Mouse (Mus musculus) liver, embryonic 14.5 days (tissue): ENCODE measurements at regions not wholly inside any gene's neighbourhood (a gene's known extent, or its start where the extent isn't known, plus 50 kb on each side); places are given as distances from the start of the nearest gene placed in this dataset.

Experiments used
- ATAC-seq: fragments of 200-750 bp; cut with Nextera tagmentation; 2 replicates; pipeline ENCODE4 v1.8.0; 2017; ENCODE audit warnings: moderate number of reproducible peaks, mild to moderate bottlenecking, moderate library complexity; ENCODE audit not compliant: insufficient read depth
- DNase-seq, 3 experiments: peaks; one replicate each; pipeline ENCODE4 v3.0.0-alpha.2; 2012 to 2013; ENCODE audit warnings: low read depth in 3 of 3, low spot score in 3 of 3
- H3K27ac ChIP-seq: fragments of 300-500 bp; sonication (generic); 2 replicates; pipeline ENCODE4 v1.5.1; 2014; ENCODE audit warnings: moderate library complexity, mild to moderate bottlenecking, control low read depth, inconsistent platforms
- H3K27me3 ChIP-seq: fragments of 300-500 bp; sonication (generic); 2 replicates; pipeline ENCODE4 v1.6.1; 2014; ENCODE audit warnings: mild to moderate bottlenecking, low read length, moderate library complexity; ENCODE audit not compliant: control insufficient read depth, insufficient read depth
- H3K36me3 ChIP-seq: fragments of 300-500 bp; sonication (generic); replicated peaks from 2 replicates; pipeline ENCODE4 v1.6.1; 2014; ENCODE audit warnings: low read depth; ENCODE audit not compliant: control insufficient read depth, insufficient read depth
- H3K4me1 ChIP-seq, 2 experiments: fragments of 200-500 bp in 1 of 2; fragments of 300-500 bp in 1 of 2; sonication (generic) in 1 of 2; replicated peaks; 2 replicates each; pipeline ENCODE4 v1.6.1; 2012 to 2014; ENCODE audit warnings: antibody characterized with exemption in 1 of 2, inconsistent platforms in 1 of 2, low read length in 1 of 2; ENCODE audit not compliant: control insufficient read depth in 2 of 2, insufficient read depth in 2 of 2
- H3K4me2 ChIP-seq: fragments of 300-500 bp; sonication (generic); 2 replicates; pipeline ENCODE4 v1.6.1; 2014; ENCODE audit warnings: low read depth, mild to moderate bottlenecking, control low read depth, moderate library complexity
- H3K4me3 ChIP-seq, 2 experiments: fragments of 200-500 bp in 1 of 2; fragments of 300-500 bp in 1 of 2; sonication (generic) in 1 of 2; 2 replicates each; pipeline ENCODE4 v1.5.1; 2012 to 2014; ENCODE audit warnings: low read depth in 2 of 2, low read length in 2 of 2, mild to moderate bottlenecking in 2 of 2, control low read depth in 1 of 2, inconsistent platforms in 1 of 2, moderate library complexity in 1 of 2; ENCODE audit not compliant: insufficient read depth in 1 of 2
- H3K9ac ChIP-seq: fragments of 300-500 bp; sonication (generic); replicated peaks from 2 replicates; pipeline ENCODE4 v1.6.1; 2014; ENCODE audit warnings: mild to moderate bottlenecking, control low read depth, moderate library complexity
- H3K9me3 ChIP-seq: fragments of 300-500 bp; sonication (generic); 2 replicates; pipeline ENCODE4 v1.6.1; 2016; ENCODE audit warnings: low read length, mixed read lengths; ENCODE audit not compliant: control insufficient read depth
- CTCF ChIP-seq: IDR thresholded peaks from 2 replicates; pipeline ENCODE4 v1.5.1; 2016; ENCODE audit warnings: antibody characterized with exemption, low read depth, control low read depth
- EP300 ChIP-seq: IDR thresholded peaks from 2 replicates; pipeline ENCODE4 v1.6.1; 2016; ENCODE audit warnings: antibody characterized with exemption, low read depth
- WGBS: fragments of 180-500 bp; shearing (Covaris S2); extraction: QIAGEN DNeasy Blood & Tissue Kit; methylation state at CpG from one replicate; pipeline ENCODE4 v1.1.7; 2014; ENCODE audit not compliant: insufficient replicate concordance; 5-methylcytosine and 5-hydroxymethylcytosine counted together

DNA sequence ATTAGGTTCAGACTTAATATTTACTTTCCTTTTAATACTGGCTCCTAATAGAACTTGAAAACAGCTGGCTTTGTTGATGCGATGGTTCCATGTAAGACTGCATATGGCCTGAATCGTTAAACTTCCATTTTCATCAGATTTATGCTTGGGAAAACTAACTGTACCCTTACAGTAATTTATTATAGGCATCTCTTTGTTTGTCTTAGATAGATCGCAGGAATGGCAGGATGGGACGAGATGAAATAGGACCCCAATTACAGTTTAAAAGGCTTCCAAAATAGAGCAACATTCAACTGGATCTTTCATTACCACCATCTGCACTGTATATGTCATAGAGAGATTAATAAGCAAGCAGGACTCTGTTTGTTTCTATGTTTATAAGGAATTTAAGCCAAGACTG, 335.3 kb downstream of the Fat4 start:
- TF ChIP-seq CTCF: no peak
- TF ChIP-seq EP300: no peak
- Histone ChIP-seq H3K4me3 (no peak overlapping the region), H3K4me1 (no peaks in the 10 kb centered on the region), H3K9ac (no peak overlapping the region), H3K27me3 (no peaks in the 10 kb centered on the region), H3K36me3 (no peaks in the 10 kb centered on the region), H3K27ac (no peak overlapping the region), H3K9me3 (no peaks in the 10 kb centered on the region), H3K4me2 (no peak overlapping the region)
- 62% methylated on average over 4 of the region's 4 CpGs for WGBS
- DNase-seq (no peak), ATAC-seq (no peak)

DNA sequence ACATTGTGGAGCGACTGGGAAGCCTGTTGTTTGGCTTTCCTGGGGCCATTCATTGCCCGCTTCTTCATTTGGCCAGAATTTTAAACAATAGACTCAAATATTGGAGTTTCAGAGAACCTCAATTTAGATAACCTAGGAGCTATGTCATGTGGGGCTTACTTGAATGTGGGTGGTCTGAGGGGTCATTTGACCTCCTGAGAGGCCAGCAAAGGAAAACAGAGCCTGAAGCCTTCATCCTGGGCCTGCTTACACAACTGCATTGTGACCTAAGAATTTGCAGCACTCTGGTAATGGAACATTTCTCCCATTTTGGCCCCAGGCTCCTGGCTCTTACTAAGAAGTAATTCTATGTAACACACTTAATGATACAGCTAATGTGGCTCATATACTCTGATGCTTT, 348.2 kb downstream of the Fat4 start:
- no peak overlapping the region for H3K27ac ChIP-seq
- no peaks in the 10 kb centered on the region for H3K27me3 ChIP-seq
- WGBS: 40% methylated on average over 2 of the region's 2 CpGs
- H3K4me3 ChIP-seq: no peak overlapping the region
- no peak overlapping the region for H3K4me2 ChIP-seq
- no peak overlapping the region for H3K9ac ChIP-seq
- no peaks in the 10 kb centered on the region for H3K9me3 ChIP-seq
- DNase-seq: no peak
- H3K4me1 ChIP-seq: no peaks in the 10 kb centered on the region
- ATAC-seq: no peak
- no peak for TF ChIP-seq EP300
- TF ChIP-seq CTCF: no peak
- H3K36me3 ChIP-seq: no peaks in the 10 kb centered on the region

DNA sequence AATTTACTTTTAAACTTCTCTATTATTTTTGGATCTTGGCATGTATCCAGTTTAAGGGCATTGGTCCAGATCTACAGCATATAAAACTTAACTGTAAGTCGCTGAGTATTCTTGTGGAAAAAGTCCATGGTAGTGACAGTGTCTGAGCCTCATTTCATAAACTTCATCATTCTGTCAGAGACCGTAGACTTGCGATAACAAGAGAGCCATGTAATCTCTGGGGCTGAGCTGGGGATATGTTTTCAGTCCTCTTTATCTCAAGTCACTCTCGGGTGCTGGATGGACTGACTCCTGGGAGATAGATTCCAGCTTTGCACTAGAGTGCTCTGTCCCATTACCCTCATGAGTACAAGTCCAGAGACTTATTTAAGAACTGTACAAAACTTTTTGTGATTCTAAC, 362.0 kb downstream of the Fat4 start:
- WGBS: 51% methylated on average over 4 of the region's 4 CpGs
- ATAC-seq (no peak), DNase-seq (no peak)
- Histone ChIP-seq H3K9ac (no peak overlapping the region), H3K4me1 (no peaks in the 10 kb centered on the region), H3K27ac (no peak overlapping the region), H3K4me2 (no peak overlapping the region), H3K27me3 (no peaks in the 10 kb centered on the region), H3K36me3 (no peaks in the 10 kb centered on the region), H3K4me3 (no peak overlapping the region), H3K9me3 (no peaks in the 10 kb centered on the region)
- TF ChIP-seq CTCF: no peak
- TF ChIP-seq EP300: no peak

DNA sequence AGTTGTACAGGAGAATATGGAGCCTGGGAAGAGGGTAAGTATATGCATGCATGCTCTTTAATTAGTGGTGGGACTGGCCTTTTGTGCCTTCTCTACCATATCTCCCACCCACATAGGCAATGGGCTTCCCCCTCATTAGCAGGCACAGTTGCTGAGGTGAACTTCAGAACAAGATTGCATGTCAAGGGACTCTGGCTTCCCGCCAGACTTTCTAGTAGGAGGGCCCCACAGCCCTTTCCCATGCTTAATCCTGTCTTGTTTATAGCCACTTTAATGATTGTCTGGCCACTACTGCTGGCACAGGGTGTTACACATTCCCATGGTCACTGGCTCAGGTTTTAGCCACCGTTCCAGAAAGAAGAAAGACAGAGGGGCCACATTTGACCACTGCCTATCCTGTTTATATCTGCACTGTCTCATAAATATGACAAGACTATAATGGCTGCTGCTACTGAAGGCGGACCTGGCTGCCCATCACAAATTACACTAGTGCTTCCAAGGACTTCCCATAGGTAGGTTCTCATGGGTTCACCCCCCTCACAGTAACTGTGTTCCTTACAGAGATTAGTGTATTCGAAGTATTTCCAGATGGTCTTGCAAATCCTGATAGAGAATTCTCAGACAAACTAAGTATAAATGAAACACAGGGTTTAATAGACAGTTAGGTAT, 362.6 kb downstream of the Fat4 start:
- 62% methylated on average over 4 of the region's 4 CpGs for WGBS
- TF ChIP-seq EP300 (no peak), CTCF (no peak)
- ATAC-seq (no peak), DNase-seq (no peak)
- Histone ChIP-seq H3K9ac (no peak overlapping the region), H3K9me3 (no peaks in the 10 kb centered on the region), H3K4me2 (no peak overlapping the region), H3K27ac (no peak overlapping the region), H3K36me3 (no peaks in the 10 kb centered on the region), H3K4me1 (no peaks in the 10 kb centered on the region), H3K4me3 (no peak overlapping the region), H3K27me3 (no peaks in the 10 kb centered on the region)

DNA sequence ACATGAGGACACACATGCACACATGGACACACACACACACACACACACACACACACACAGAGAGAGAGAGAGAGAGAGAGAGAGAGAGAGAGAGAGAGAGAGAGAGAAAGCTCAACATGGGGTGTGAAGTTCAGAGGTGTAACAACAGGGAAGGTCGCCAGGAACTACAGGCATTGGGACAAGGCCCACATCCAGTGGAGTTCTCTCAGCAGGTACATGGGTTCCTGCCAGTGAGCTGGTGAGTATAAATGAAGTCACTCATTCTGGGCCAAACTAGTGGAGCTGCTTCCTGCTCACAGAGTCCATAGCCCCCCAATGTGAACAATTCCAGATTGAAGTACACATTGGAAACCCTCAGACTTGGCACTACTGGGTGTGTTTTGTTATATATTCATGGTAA, 366.3 kb downstream of the Fat4 start:
- Histone ChIP-seq H3K9ac (no peak overlapping the region), H3K27ac (no peak overlapping the region), H3K4me2 (no peak overlapping the region), H3K36me3 (no peaks in the 10 kb centered on the region), H3K4me1 (no peaks in the 10 kb centered on the region), H3K9me3 (no peaks in the 10 kb centered on the region), H3K4me3 (no peak overlapping the region), H3K27me3 (no peaks in the 10 kb centered on the region)
- DNase-seq (no peak), ATAC-seq (no peak)
- no peak for TF ChIP-seq CTCF
- TF ChIP-seq EP300: no peak
- WGBS: 45% methylated on average over 1 of the region's 1 CpGs
